Mouse (Mus musculus) c-Kit-positive CD71-positive TER-119-negative erythroid progenitor cells, embryonic 14.5 days (primary cell): ENCODE data around the gene Arhgef1.
"Not testable (repeated sequence)": the region's sequence is repeated elsewhere in the genome, so short reads cannot be mapped to it uniquely, and the experiment has no call there.

Source experiments
- DNase-seq: peaks from one replicate; pipeline ENCODE4 v3.0.0-alpha.2; 2013; ENCODE audit warnings: low read depth

Arhgef1 gene

DNA sequence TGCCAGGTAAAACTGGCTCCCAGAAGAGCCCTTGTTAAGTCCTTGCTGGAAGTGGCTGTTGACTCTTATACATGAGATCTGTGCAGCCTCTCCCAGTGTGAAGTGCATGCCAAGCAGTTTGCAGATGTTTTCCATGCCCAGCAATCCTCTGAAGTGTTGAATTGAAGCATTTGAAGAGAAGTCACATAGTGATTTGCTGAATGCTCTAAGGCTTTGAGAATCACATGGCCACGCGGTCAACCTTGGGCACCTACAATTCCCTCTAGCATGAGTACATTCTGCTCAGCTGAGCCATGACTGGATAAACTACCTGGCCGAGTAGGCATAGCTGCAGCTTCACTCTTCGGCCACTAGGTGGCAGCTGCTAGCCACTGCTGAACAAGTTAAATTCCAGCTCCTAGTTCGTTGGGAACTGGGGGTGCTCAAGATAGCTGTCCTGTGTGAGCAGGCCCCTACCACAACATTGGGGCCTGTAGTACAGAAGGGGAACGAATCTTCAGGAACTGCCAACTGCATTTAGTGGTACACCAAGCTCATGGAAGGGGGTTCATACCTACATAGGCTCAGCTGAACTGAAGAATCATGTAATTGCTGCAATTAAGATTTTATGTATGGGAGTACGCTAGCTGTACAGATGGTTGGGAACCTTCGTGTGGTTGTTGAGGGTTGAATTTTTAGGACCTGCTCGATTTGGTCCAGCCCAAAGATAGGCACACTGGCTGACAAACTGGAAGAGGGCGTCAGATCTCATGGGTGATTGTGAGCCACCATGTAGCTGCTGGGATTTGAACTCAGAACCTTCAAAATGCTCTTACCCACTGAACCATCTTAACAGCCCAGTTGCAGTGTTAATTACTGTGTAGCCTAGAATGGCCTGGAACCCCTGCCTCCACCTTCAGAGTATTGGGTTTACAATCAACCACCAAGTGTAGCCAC lies 12.2 kb upstream of the Arhgef1 start:
- peak; percentile 87 for DNase-seq

DNA sequence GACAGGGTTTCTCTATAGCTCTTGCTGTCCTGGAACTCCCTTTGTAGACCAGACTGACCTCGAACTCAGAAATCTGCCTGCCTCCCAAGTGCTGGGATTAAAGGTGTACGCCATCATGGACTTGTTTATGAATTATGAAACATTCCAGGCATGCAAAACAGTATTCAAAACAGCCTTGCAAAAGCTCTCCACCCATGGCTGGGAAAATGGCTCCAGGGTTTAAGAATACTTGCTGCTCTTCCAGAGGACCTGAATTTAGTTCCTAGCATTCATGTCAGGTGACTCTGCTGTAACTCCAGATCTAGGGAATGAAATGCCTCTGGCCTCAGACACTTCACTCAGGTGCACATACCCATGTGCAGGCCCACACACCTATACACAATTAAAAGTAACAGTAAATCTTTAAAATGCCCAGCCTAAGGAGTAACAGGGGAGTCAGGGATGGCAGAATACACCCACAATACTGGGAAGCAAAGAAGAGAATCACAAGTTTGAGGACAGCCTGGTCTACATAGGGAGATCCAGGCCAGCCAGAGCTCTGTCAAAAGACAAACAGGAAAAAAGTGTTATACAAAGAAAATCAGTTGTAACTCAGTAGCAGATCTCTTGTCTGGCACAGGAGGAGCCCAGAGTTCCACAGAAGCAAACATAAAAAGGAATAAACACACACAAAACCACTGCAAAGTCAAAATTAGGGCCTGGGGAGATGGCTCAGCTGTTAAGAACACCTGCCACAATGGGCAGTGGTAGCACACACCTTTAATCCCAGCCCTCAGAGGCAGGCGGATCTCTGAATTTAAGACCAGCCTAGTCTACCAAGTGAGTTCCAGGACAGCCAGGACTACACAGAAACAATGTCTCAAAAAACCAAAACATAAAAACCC lies 11.2 kb upstream of the Arhgef1 start:
- no peak for DNase-seq

GRCm38 (mm10) chr7:24892125-24892583 lies 10.6 kb upstream of the Arhgef1 start:
- no peak for DNase-seq

DNA sequence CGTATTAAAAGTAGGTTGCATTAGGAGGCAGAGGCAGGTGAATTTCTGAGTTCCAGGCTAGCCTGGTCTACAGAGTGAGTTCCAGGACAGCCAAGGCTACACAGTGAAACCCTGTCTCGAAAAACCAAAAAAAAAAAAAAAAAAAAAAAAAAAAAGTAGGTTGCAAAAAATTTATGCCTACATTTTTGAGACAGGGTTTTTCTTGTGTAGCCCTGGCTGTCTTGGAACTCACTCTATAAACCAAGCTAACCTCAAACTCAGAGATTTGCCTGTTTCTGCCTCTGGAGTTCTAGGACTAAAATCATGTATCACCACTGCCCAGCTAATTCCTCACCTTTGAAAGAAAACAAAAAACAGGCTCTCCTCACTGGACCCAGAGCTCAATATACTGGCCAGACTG lies 7.0 kb upstream of the Arhgef1 start:
- DNase-seq = not testable (repeated sequence)

GRCm38 (mm10) chr7:24896269-24896668 lies 6.4 kb upstream of the Arhgef1 start:
- no peak for DNase-seq

DNA sequence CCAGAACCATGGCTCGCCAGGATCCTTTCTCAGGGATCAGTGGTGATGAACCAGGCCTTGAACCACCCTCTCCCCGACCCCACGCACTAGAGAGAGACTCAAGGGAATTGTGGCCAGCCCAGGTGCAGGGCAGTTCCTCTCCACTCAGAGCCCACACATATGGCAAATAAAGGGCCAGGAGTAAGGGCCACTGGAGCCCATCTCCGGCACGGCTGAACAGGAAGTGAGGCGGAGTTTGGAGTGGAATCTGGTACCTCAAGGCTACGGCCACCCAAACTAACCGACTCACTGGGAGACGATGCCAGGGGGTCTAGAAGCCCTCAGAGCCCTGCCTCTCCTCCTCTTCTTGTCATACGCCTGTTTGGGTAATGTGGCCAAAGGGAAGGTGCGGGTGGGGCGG lies 5.5 kb upstream of the Arhgef1 start, which contains the start of gene Cd79a:
Cd79a (plus strand) TSS at position 158 of the 400 bp plus-strand sequence.
- no peak for DNase-seq

- DNase-seq = no peak
Observed at GRCm38 (mm10) chr7:24897959-24898358, 4.8 kb upstream of the Arhgef1 start.

- no peak for DNase-seq
Observed at GRCm38 (mm10) chr7:24901114-24901513, 1.6 kb upstream of the Arhgef1 start.

DNA sequence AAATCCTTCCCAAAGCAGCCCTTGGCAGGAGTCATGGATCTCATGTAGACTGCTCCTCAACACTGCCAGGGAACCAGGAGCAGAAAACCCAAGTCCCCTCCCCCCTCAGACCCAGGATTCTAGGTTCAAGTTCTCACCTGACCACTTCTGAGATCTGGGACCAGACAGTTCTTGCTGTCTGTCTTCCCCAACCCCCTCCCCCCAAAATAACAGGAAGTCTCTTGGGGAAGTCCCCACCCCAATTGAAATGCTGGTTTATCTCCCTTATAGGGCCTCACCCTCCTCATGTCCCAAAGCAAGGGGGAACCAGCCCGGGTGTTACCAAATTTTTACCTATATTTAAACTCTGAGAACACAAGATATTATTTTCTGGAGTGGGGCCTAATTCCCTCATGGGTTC lies 870 bp upstream of the Arhgef1 start:
- no peak for DNase-seq

GRCm38 (mm10) chr7:24902264-24902629 lies 465 bp upstream of the Arhgef1 start:
- DNase-seq = no peak

- DNase-seq = no peak
Observed at GRCm38 (mm10) chr7:24903444-24903825, 723 bp downstream of the Arhgef1 start.

- DNase-seq = peak; percentile 95
Observed at GRCm38 (mm10) chr7:24904070-24904483, 1.4 kb downstream of the Arhgef1 start.

DNA sequence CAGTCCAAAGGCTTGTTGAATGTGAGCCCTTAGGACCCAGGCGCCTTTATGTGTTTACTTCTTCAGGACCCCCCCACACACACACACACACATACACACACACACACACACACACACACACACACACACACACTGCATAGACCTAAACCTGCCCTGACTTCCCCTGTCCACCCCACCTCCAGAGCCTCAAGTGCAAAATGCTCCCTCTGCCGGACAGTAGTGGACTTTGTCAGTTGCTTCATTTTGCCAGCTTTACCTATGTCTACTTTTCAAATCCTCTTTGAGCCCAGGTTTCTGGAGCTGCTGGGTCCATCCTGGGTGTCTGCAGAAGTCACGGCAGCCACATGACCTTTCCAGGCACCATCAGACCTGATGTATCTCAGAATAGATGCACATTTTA lies 2.2 kb downstream of the Arhgef1 start:
- DNase-seq = peak; percentile 75

- DNase-seq = no peak
Observed at GRCm38 (mm10) chr7:24906551-24906950, 3.8 kb downstream of the Arhgef1 start.

DNA sequence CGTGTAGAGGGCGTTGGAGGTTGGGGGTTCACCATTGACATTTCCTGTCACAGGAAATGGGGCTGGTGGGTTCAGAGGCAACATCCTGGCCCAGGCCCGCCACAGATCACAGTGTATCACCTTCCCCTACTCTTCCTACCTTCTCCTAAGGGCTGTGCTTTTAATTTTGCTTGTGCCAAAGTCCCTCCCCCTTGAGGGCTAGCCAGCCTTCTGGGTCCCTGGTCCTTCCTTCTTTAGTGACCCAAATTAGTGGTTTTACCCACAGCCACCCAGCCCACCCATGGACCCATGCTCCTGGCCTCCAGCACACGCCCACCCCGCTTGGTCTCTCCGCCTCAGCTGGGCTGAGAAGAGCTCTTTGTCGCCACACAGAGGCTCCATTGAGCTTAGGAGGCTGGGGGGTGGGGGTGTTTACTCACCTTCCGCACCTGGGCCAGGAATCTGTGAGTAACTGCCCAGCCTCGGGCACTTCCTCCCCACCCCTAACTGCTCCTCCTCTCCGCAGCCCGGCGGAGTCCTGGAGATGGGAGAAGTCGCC lies 4.6 kb downstream of the Arhgef1 start:
- no peak for DNase-seq

- no peak for DNase-seq
Observed at GRCm38 (mm10) chr7:24912480-24912879, 9.8 kb downstream of the Arhgef1 start.

GRCm38 (mm10) chr7:24918763-24919323 lies 16.1 kb downstream of the Arhgef1 start:
- no peak for DNase-seq

DNA sequence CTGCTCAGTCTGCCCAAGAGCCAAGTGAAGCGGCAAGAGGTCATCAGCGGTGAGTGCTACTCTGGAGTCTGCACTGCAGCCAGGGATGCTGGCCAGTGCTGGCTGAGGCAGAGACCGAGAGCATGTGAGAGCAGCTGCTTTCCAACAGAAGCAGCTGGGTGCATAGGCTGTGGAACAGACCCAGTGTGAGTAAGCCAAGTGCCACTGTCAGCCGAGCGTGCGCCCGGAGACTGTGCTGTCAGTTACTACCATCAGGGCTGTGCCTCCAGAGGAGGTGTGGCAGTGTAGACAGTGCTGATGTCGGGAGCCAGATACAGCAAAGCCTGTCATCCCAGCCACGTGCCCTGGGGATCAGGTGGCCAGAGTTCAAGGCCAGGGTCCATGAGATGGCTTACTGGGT lies 17.0 kb downstream of the Arhgef1 start:
- DNase-seq = no peak

DNA sequence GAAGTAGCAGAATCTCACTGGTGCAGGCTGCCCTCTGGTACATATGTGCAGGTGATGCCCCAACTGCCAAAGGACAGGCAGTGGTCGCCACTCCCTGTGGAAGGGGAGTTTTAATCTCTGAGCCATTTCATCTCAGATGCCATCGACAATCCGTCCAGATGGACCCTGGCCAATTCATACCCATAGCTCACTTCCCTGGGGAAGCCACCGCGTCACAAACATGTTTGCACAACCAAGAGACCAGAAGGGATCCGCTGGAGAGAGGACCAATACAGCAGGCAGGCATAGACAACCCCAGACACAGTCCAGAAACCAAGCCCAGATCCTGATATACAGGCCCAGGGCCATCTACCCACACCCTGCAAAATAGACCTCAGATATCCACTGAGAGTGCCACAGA lies 27.8 kb downstream of the Arhgef1 start:
- DNase-seq = no peak

DNA sequence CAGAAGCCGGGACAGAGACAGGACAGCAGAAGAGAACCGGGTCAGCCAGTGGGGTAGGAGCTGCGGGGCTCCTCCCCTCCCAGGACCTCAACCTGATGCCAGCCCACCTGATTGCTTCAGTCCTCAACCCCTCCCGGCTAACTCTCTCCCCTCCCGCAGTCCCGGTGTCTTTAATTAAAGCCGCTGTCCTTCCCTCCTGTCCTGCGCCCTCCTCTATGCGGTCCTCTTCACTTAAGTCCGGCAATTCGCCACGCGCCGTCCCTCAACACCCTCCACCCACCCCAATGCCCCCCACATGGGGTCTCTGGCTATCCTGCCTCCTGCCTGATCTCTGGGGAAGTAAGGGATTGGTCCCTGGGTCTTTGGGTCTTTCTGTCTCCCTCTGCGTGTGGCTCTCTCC lies 28.9 kb downstream of the Arhgef1 start:
- no peak for DNase-seq

GRCm38 (mm10) chr7:24943641-24944040 lies 40.9 kb downstream of the Arhgef1 start:
- no peak for DNase-seq
